Mouse (Mus musculus): Measurements from ENCODE around the gene Ptpn11. TPM values are rescaled to one million over a fixed set of nuclear protein-coding genes. Genes with fewer than 3 reads are reported as not detected.
"Not testable (repeated sequence)": the region's sequence is repeated elsewhere in the genome, so short reads cannot be mapped to it uniquely, and the experiment has no call there.

The Ptpn11 gene
- 25.1 TPM in 2 replicates for polyA plus RNA-seq (2016; fragmentation: Nextera tagmentation; extraction: Ambion mirVana)

DNA sequence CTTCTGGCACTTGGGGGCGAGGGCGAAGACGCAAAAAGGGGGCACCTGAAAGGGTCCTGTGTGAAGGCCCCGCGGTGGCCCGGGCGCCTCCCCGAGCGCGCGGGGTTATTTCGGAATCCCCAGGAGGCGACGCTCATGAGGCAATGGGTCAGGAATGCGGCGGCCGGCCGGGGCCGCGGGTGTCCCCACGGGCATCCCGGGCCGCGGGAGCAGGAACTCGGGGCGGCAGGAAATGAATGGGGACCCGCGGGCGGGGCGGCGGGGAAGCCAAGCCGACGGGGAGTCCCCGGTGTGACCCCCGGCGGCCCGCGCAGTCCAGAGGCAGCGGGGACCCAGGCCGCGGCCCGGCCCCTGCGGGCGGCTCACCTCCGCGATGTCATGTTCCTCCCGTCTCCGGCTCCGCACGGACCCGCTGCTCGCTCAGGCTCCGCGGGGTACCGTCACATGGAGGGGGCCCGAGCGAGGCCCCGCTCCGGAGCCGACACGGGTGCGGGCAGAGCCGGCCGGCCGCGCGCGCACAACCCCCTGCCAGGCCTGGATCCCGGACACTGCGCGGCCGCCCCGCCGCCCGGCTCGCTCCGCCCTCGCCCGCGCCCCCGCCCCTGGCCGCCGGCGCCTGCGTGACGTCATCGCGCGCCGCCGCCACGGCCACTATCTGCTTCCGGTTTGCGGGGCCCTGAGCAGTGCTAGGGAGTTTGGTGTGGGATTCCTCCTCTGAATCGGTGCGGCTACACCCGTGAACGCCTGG lies at the start of gene Ptpn11:
Gene Ptpn11, minus strand, starts transcription at position 562 of the 748 bp plus-strand sequence.
- no peaks in the 10 kb centered on the region for H3K9me3 ChIP-seq
- H3K27ac ChIP-seq: peak within 1 kb of the TSS; percentile 93
- DNase-seq (ENCODE audit: extremely low spot score, low spot score): peak; percentile 84
- under 1% methylated on average over 91 of the region's 98 CpGs for WGBS
- peak within 1 kb of the TSS; percentile 80 for H3K4me3 ChIP-seq
- H3K36me3 ChIP-seq (replicated peaks): peaks cover 3% of the 10 kb centered on the region; the same call in 1 of the 2 replicates
- H3K4me1 ChIP-seq: peaks cover 43% of the 10 kb centered on the region
- H3K27me3 ChIP-seq (ENCODE audit: poor library complexity, severe bottlenecking): no peaks in the 10 kb centered on the region

DNA sequence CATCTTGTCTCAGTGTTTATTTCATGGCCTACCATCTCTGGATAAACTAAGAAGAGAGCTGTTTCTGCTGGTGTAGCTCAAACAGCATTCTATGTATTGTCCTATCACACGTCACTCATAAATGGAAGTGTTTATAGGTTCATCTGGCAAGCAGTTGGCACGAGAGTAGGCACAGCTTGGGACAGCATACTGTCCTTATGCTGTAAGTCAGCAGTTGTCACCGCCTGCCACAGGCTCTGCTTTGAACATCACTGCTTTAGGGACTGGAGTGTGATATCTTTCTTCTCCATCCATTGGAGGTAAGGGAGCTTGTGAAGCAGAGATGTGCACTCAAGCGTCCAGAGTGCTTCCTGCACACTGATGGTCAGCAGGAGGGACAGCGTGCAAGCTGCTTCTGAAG lies 48.6 kb upstream of the Ptpn11 start:
- 86% methylated on average over 5 of the region's 5 CpGs for WGBS
- Histone ChIP-seq H3K4me3 (no peak overlapping the region), H3K9me3 (no peaks in the 10 kb centered on the region), H3K4me1 (no peaks in the 10 kb centered on the region), H3K36me3 (replicated peaks) (0 out of 2 replicates have a peak, but pooled peaks cover 3% of the 10 kb centered on the region), H3K27me3 (ENCODE audit: poor library complexity, severe bottlenecking) (no peaks in the 10 kb centered on the region), H3K27ac (no peak overlapping the region)
- no peak for DNase-seq (ENCODE audit: extremely low spot score, low spot score)

DNA sequence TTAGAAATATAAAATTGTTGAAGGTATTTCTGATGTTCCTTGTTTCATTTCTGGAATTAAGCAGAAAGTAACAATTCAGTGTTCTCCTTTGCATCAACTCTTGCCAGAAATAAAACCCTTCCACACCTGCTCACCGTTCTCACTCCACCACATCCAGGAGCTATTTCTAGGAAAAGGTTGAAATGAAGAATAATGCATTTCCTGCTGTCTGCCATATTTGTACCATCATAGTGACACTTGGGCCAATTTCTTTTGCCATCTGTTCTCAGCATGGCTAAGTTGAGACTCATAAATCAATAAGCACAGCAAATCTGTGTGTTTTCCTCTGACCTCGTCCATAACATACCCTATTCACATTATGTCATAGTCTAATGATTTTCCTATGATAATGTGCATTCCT lies 47.0 kb upstream of the Ptpn11 start:
- WGBS: 91% methylated on average over 2 of the region's 2 CpGs
- no peak overlapping the region for H3K4me3 ChIP-seq
- H3K27me3 ChIP-seq (ENCODE audit: poor library complexity, severe bottlenecking): no peaks in the 10 kb centered on the region
- no peak overlapping the region for H3K27ac ChIP-seq
- no peaks in the 10 kb centered on the region for H3K9me3 ChIP-seq
- DNase-seq (ENCODE audit: extremely low spot score, low spot score): no peak
- H3K4me1 ChIP-seq: no peaks in the 10 kb centered on the region
- 0 out of 2 replicates have a peak, but pooled peaks cover 3% of the 10 kb centered on the region for H3K36me3 ChIP-seq (replicated peaks)

DNA sequence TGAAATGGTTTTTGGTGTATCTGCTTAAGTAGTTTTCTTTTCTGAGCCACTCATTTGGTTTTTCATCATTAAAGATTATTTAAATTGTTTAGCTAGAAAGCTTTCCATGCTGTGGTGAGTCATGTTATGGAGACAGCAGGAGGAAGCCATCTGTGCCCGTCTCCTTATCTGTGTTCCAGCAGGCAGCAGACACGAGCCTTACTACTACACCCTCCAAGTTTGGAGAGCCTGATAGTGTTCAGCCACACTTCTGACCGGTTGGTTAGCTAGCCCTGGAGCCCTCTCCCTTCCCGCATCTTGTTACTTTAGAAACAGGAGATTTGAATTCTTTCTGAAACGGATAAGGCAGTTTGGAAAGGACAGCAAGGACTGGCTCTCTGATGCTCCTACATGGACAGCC lies 45.0 kb upstream of the Ptpn11 start:
- no peak overlapping the region for H3K27ac ChIP-seq
- H3K4me3 ChIP-seq: no peak overlapping the region
- WGBS: 89% methylated on average over 5 of the region's 5 CpGs
- no peaks in the 10 kb centered on the region for H3K27me3 ChIP-seq (ENCODE audit: poor library complexity, severe bottlenecking)
- DNase-seq (ENCODE audit: extremely low spot score, low spot score): no peak
- 0 out of 2 replicates have a peak, but pooled peaks cover 3% of the 10 kb centered on the region for H3K36me3 ChIP-seq (replicated peaks)
- no peaks in the 10 kb centered on the region for H3K4me1 ChIP-seq
- H3K9me3 ChIP-seq: no peaks in the 10 kb centered on the region

- H3K27me3 ChIP-seq (ENCODE audit: poor library complexity, severe bottlenecking): no peaks in the 10 kb centered on the region
- no peak overlapping the region for H3K27ac ChIP-seq
- peaks cover 3% of the 10 kb centered on the region; the same call in 1 of the 2 replicates for H3K36me3 ChIP-seq (replicated peaks)
- no peak for DNase-seq (ENCODE audit: extremely low spot score, low spot score)
- no peak overlapping the region for H3K4me3 ChIP-seq
- 85% methylated on average over 2 of the region's 2 CpGs for WGBS
- no peaks in the 10 kb centered on the region for H3K4me1 ChIP-seq
- H3K9me3 ChIP-seq: no peaks in the 10 kb centered on the region
These were observed 42.5 kb upstream of the Ptpn11 start for GRCm38 (mm10) chr5:121233726-121234125.

DNA sequence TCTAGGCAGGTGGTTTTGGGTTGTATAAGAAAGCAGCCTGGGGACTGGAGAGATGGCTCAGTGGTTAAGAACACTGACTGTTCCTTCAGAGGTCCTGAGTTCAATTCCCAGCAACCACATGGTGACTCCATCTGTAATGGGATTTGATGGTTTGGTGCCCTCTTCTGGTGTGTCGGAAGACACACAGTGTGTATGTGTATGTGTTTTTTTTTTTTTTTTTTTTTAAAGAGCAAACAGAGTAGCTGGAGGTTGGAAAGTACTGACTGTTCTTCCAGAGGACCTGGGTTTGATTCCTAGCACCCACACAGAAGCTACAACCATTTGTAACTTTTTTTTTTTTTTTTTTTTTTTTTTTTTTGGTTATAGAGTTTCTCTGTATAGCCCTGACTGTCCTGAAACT lies 41.6 kb upstream of the Ptpn11 start:
- Histone ChIP-seq H3K9me3 (no peaks in the 10 kb centered on the region), H3K4me1 (no peaks in the 10 kb centered on the region), H3K27me3 (ENCODE audit: poor library complexity, severe bottlenecking) (no peaks in the 10 kb centered on the region), H3K36me3 (replicated peaks) (peaks cover 3% of the 10 kb centered on the region; the same call in 1 of the 2 replicates), H3K4me3 (no peak overlapping the region), H3K27ac (no peak overlapping the region)
- no peak for DNase-seq (ENCODE audit: extremely low spot score, low spot score)
- 96% methylated on average over 1 of the region's 1 CpGs for WGBS

DNA sequence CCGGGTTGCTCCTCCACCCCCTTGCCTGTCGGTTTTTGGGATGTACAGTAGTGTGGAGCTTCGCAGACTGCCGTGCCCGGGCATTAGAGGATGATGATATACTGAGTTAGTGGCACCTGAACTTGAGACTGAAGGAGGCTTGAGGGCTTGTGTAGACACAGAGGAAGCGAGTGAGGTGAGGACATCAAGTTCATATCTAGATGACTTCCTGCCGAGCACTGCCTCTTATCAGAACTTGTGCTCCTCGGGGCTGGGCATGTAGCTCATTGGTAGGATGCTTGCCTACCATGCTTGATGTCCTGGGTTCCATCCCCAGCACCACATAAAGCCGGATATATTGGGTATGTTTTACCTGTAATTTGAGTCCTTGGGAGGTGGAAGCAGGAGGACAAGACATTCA lies 39.6 kb upstream of the Ptpn11 start:
- no peaks in the 10 kb centered on the region for H3K27me3 ChIP-seq (ENCODE audit: poor library complexity, severe bottlenecking)
- no peak overlapping the region for H3K27ac ChIP-seq
- no peak overlapping the region for H3K4me3 ChIP-seq
- peaks cover 3% of the 10 kb centered on the region; the same call in 1 of the 2 replicates for H3K36me3 ChIP-seq (replicated peaks)
- no peak for DNase-seq (ENCODE audit: extremely low spot score, low spot score)
- no peaks in the 10 kb centered on the region for H3K9me3 ChIP-seq
- H3K4me1 ChIP-seq: no peaks in the 10 kb centered on the region
- 91% methylated on average over 9 of the region's 9 CpGs for WGBS

GRCm38 (mm10) chr5:121229182-121229581 lies 38.0 kb upstream of the Ptpn11 start:
- Histone ChIP-seq H3K4me1 (no peaks in the 10 kb centered on the region), H3K36me3 (replicated peaks) (no peaks in the 10 kb centered on the region; the same call in 1 of the 2 replicates), H3K9me3 (no peaks in the 10 kb centered on the region), H3K27me3 (ENCODE audit: poor library complexity, severe bottlenecking) (no peaks in the 10 kb centered on the region), H3K27ac (no peak overlapping the region), H3K4me3 (no peak overlapping the region)
- 94% methylated on average over 2 of the region's 2 CpGs for WGBS
- DNase-seq (ENCODE audit: extremely low spot score, low spot score): no peak

DNA sequence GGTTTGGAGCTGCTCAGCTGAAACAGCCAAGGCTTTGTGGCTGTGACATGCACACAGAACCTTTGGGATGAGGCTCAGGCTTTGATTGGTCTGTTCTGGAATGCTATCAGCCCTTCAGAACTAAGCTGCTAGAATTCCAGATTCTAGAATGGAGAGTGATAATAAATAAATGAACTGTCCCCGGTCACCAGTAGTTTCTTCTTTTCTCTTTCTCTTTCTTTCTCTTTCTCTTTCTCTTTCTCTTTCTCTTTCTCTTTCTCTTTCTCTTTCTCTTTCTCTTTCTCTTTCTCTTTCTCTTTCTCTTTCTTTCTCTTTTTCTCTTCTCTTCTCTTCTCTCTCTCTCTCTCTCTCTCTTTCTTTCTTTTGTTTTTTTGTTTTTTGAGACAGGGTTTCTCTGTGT lies 36.1 kb upstream of the Ptpn11 start:
- WGBS: 100% methylated on average over 1 of the region's 1 CpGs

GRCm38 (mm10) chr5:121226845-121227244 lies 35.6 kb upstream of the Ptpn11 start:
- H3K27ac ChIP-seq: no peak overlapping the region
- H3K36me3 ChIP-seq (replicated peaks): no peaks in the 10 kb centered on the region; the same call in 1 of the 2 replicates
- H3K9me3 ChIP-seq: no peaks in the 10 kb centered on the region
- DNase-seq (ENCODE audit: extremely low spot score, low spot score): no peak
- no peaks in the 10 kb centered on the region for H3K27me3 ChIP-seq (ENCODE audit: poor library complexity, severe bottlenecking)
- no peak overlapping the region for H3K4me3 ChIP-seq
- H3K4me1 ChIP-seq: peaks cover 2% of the 10 kb centered on the region
- 91% methylated on average over 4 of the region's 4 CpGs for WGBS

More for the DNA sequence above, 36.1 kb upstream of the Ptpn11 start:
- H3K9me3 ChIP-seq; H3K27ac ChIP-seq; H3K4me3 ChIP-seq; H3K36me3 ChIP-seq (replicated peaks); DNase-seq (ENCODE audit: extremely low spot score, low spot score); H3K27me3 ChIP-seq (ENCODE audit: poor library complexity, severe bottlenecking); H3K4me1 ChIP-seq: not testable (repeated sequence)

DNA sequence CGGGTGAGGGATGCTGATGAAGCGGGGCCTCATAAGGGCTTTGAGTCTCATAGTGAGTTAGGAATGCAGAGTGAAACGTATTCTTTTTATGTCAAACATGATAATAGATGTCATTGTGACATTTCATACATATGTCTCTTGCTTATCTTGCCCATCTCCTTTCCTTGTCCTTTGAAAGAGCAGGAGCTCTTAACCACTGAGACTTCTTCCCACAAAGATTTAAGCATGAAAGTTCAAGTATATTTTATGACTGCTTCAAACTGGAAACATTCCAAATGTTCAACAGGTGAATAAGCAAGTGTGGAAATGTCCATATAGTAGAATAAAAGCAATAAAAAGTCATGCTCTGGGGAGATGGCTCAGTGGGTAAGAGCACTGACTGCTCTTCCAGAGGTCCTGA lies 35.2 kb upstream of the Ptpn11 start:
- no peak for DNase-seq (ENCODE audit: extremely low spot score, low spot score)
- WGBS: 86% methylated on average over 3 of the region's 3 CpGs

GRCm38 (mm10) chr5:121225854-121226253 lies 34.7 kb upstream of the Ptpn11 start:
- no peak for DNase-seq (ENCODE audit: extremely low spot score, low spot score)
- no peaks in the 10 kb centered on the region; the same call in 1 of the 2 replicates for H3K36me3 ChIP-seq (replicated peaks)
- peaks cover 12% of the 10 kb centered on the region for H3K4me1 ChIP-seq
- H3K27me3 ChIP-seq (ENCODE audit: poor library complexity, severe bottlenecking): no peaks in the 10 kb centered on the region
- no peak overlapping the region for H3K27ac ChIP-seq
- no peaks in the 10 kb centered on the region for H3K9me3 ChIP-seq
- no peak overlapping the region for H3K4me3 ChIP-seq
- 84% methylated on average over 2 of the region's 2 CpGs for WGBS

More for the DNA sequence above, 35.2 kb upstream of the Ptpn11 start:
- no peaks in the 10 kb centered on the region for H3K9me3 ChIP-seq
- no peaks in the 10 kb centered on the region for H3K27me3 ChIP-seq (ENCODE audit: poor library complexity, severe bottlenecking)
- no peak overlapping the region for H3K4me3 ChIP-seq
- peaks cover 7% of the 10 kb centered on the region for H3K4me1 ChIP-seq
- no peak overlapping the region for H3K27ac ChIP-seq
- H3K36me3 ChIP-seq (replicated peaks): no peaks in the 10 kb centered on the region; the same call in 1 of the 2 replicates

- Histone ChIP-seq H3K9me3 (no peaks in the 10 kb centered on the region), H3K4me3 (no peak overlapping the region), H3K27ac (no peak overlapping the region), H3K27me3 (ENCODE audit: poor library complexity, severe bottlenecking) (no peaks in the 10 kb centered on the region), H3K4me1 (peaks cover 17% of the 10 kb centered on the region), H3K36me3 (replicated peaks) (no peaks in the 10 kb centered on the region; the same call in 1 of the 2 replicates)
- WGBS: 91% methylated on average over 3 of the region's 3 CpGs
- no peak for DNase-seq (ENCODE audit: extremely low spot score, low spot score)
These were observed 33.7 kb upstream of the Ptpn11 start for GRCm38 (mm10) chr5:121224856-121225255.
